In the genomic region with DNA sequence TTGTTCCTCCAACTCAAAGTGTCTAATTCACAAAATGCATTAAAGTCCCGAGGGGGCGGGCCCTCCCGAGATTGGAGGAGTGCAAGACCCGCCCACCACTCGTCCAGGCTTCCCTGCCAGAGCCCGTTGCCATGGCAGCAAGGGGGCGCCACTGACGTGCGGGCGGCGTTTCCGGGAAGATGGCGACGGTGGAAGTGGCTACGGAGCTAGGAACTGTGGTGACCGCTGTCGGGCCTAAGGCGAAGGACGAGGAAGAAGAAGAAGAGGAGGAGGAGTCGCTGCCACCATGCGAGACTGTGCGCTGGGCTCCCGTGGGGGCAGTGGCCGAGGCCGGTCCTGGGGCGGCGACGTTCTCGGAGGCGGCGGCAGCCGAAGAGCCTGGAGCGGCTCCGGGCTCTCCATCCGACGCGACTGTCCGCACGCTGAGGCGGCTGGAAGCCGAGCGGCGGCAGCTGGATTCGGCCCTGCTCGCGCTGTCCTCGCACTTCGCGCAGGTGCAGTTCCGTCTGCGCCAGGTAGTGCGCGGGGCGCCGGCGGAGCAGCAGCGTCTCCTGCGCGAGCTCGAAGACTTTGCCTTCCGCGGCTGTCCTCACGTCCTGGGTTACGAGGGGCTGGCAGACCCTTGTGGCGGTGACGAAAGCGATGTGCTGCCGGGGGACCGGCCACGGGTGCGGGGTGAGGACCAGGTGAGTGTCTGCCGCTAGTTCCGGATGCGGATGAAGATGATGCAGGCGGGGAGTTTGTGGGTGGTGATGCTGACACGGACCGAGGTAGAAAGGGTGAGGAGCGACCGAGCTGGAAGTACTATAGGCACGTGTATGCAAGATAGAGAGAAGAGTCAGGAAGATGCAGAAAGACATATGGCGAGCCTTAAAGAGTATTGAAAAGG, we compare ENCODE assay signal across 8 mouse cellular contexts. TPM values are rescaled to one million over a fixed set of nuclear protein-coding genes. Genes with fewer than 3 reads are reported as not detected.
DNase-seq lines count a peak whose midpoint lies in the region; ATAC-seq lines count a peak whose summit lies in the region.

A gene (plus strand): TSS at position 161 of the 889 bp plus-strand sequence.
A gene (minus strand): TSS at position 409 of the 889 bp plus-strand sequence.

- peaks cover 24% of the 10 kb centered on the region for H3K4me1 ChIP-seq in hindbrain, embryonic 16.5 days (ENCODE audit: control insufficient read depth, insufficient read depth, low read depth, low read length)

- peak; percentile 93 for DNase-seq in WW6 (ENCODE audit: low read depth, low spot score)
- peak; percentile 97 to 98 for DNase-seq in cerebellum, postnatal 4 days (ENCODE audit: low spot score in 2 of 2)
- DNase-seq in gastrocnemius, adult 18-20 months (ENCODE audit: low spot score) = peak; percentile 99
- DNase-seq in left cerebral cortex, adult 18-20 months (ENCODE audit: low spot score in 2 of 2) = peak; percentile 99
- peak; percentile 98 for DNase-seq in right cerebral cortex, adult 18-20 months
- peak; percentile 98 for DNase-seq in urinary bladder, postnatal 10 days (ENCODE audit: low spot score)

- H3K9ac ChIP-seq in hindbrain, embryonic 16.5 days (ENCODE audit: low read depth, low read length) = peak within 1 kb of the TSS; percentile 91

- H3K4me3 ChIP-seq in hindbrain, embryonic 16.5 days (ENCODE audit: low read length) = peak within 1 kb of the TSS; percentile 98
- peak within 1 kb of the TSS; percentile 64 for H3K4me3 ChIP-seq in macrophage (ENCODE audit: inconsistent target)

- H3K4me2 ChIP-seq in hindbrain, embryonic 16.5 days (ENCODE audit: low read length) = peak within 1 kb of the TSS; percentile 94

- WGBS in hindbrain, embryonic 16.5 days = under 1% methylated on average over 80 of the region's 81 CpGs
- WGBS in macrophage (ENCODE audit: missing documents) = under 1% methylated on average over 79 of the region's 81 CpGs

- peak within 1 kb of the TSS; percentile 92 for H3K27ac ChIP-seq in hindbrain, embryonic 16.5 days (ENCODE audit: low read depth, low read length)
- peak within 1 kb of the TSS; percentile 65 for H3K27ac ChIP-seq in macrophage

- H3K27me3 ChIP-seq in hindbrain, embryonic 16.5 days (replicated peaks; ENCODE audit: control insufficient read depth, insufficient read depth, low read length) = no peaks in the 10 kb centered on the region

- ATAC-seq in hindbrain, embryonic 16.5 days = peak; percentile 97

- H3K36me3 ChIP-seq in hindbrain, embryonic 16.5 days (ENCODE audit: control insufficient read depth, insufficient read depth, low read length) = peaks cover 7% of the 10 kb centered on the region
- H3K36me3 ChIP-seq in macrophage (ENCODE audit: inconsistent target) = peaks cover 12% of the 10 kb centered on the region

- H3K79me2 ChIP-seq in macrophage (ENCODE audit: inconsistent target) = peaks cover 34% of the 10 kb centered on the region

- no peaks in the 10 kb centered on the region for H3K9me3 ChIP-seq in hindbrain, embryonic 16.5 days (ENCODE audit: control insufficient read depth, low read length)

RNA-seq across cellular contexts. Expression of the first gene that starts in this region (rescaled TPM):
- total RNA-seq in gastrocnemius, adult 18-20 months (2021) = 1 to 10 TPM; 7.5 to 7.7 TPM
- 30.7 and 33.6 TPM in 2 replicates for polyA plus RNA-seq in hindbrain, embryonic 16.5 days (2015; fragmentation: Nextera tagmentation; extraction: Ambion mirVana)
- total RNA-seq in left cerebral cortex, adult 18-20 months (2021) = 10 to 100 TPM; 40.9 to 46.9 TPM
- total RNA-seq in macrophage (2018; cell fraction: chromatin; rRNA removed) = 10 to 100 TPM in 17 of 26 experiments, 1 to 10 TPM in 9; 3.5 to 20.6 (median 12.5) TPM
- 10 to 100 TPM in 17 of 26 experiments, 1 to 10 TPM in 9; 4.0 to 17.0 (median 11.5) TPM for total RNA-seq in macrophage (2018; cell fraction: cytosol; rRNA removed)
- 10 to 100 TPM in 19 of 26 experiments, 1 to 10 TPM in 7; 5.6 to 25.8 (median 13.3) TPM for total RNA-seq in macrophage (2018; cell fraction: nucleus; rRNA removed)
- polyA plus RNA-seq in macrophage (2018) = 7.5 to 12.0 TPM (median 11.5 TPM) in 3 replicates

RNA-seq across cellular contexts. Expression of the second gene that starts in this region (rescaled TPM):
- 10 to 100 TPM; 74.3 to 82.6 TPM for total RNA-seq in gastrocnemius, adult 18-20 months (2021)
- 3.1 and 3.9 TPM in 2 replicates for polyA plus RNA-seq in hindbrain, embryonic 16.5 days (2015; fragmentation: Nextera tagmentation; extraction: Ambion mirVana)
- 1 to 10 TPM; 4.1 to 4.5 TPM for total RNA-seq in left cerebral cortex, adult 18-20 months (2021)
- 10 to 100 TPM in 2 of 26 experiments, 1 to 10 TPM in 19, not detected in 5; 1.4 to 10.2 (median 5.4) TPM for total RNA-seq in macrophage (2018; cell fraction: chromatin; rRNA removed)
- 1 to 10 TPM in 20 of 26 experiments, under 1 TPM in 6; 0.75 to 5.0 (median 1.8) TPM for total RNA-seq in macrophage (2018; cell fraction: cytosol; rRNA removed)
- 10 to 100 TPM in 1 of 26 experiments, 1 to 10 TPM in 16, under 1 TPM in 3, not detected in 6; 0.60 to 17.5 (median 2.3) TPM for total RNA-seq in macrophage (2018; cell fraction: nucleus; rRNA removed)
- 1.6 to 5.3 TPM in 2 of 3 replicates, not detected in the other for polyA plus RNA-seq in macrophage (2018)

Comparison
In these comparisons a context has a peak if more than half of its experiments do, and no peak if none do; other contexts are left out.
1. Peak in every context shown above with its lines: DNase-seq, ATAC-seq, H3K4me3 ChIP-seq and H3K27ac ChIP-seq.
2. RNA of the first gene that starts in this region (total RNA-seq): 40.9 to 46.9 TPM in left cerebral cortex, adult 18-20 months; 7.5 to 7.7 TPM in gastrocnemius, adult 18-20 months; every median in the first group is over 4 times any median in the second.
3. RNA of the second gene that starts in this region (total RNA-seq): 74.3 to 82.6 TPM in gastrocnemius, adult 18-20 months; 4.1 to 4.5 TPM in left cerebral cortex, adult 18-20 months; every median in the first group is over 10 times any median in the second.